Mouse (Mus musculus): Measurements from ENCODE around the gene Scap. TPM values are rescaled to one million over a fixed set of nuclear protein-coding genes. Genes with fewer than 3 reads are reported as not detected.

The Scap gene
- total and polyA plus RNA-seq, 2 experiments from 2014 or later = 14.6 to 34.0 TPM

DNA sequence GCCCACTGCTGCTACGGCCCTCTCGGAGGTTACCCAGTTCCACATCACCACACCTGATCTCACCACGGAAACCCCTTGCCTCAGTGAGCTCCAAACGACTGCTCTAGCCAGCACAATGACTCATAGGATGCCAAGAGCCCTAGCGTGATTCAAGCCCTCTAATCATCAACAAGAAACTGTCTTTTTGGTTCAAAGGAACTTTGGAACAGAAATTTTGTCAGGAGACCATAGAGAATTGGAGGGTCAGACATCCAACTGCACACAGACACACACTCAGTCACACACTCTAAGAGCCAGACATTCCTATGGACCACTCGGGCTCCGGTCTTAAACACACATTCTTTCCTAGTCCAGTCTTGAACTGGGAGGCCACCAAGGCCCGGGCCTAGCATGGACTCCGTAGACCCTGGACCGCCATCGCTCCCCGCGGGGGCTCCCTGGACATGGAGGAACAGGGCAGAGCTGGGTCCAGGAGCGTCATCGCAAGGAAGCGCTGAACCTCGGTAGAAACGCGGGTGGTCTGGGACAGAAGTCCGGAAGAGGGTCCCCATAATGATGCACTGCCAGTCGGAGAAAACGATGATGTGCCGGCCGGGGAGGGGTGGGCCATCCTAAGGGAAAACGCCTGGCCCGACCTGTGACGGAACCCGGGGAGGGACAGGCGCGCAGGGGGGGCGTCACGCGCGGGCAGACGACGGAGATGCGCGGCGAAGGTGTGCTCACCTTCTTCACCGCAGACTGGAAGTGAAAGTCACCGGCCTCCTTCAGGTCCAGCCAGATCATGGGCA is 74.4 kb downstream of the Scap start:
- WGBS = 2% methylated on average over 41 of the region's 41 CpGs
- Histone ChIP-seq H3K36me3 (replicated peaks; ENCODE audit: control insufficient read depth, insufficient read depth, low read length) (no peaks in the 10 kb centered on the region), H3K4me2 (ENCODE audit: low read depth, low read length) (peak overlapping the region; percentile 79), H3K27me3 (ENCODE audit: control insufficient read depth, insufficient read depth, low read length) (no peaks in the 10 kb centered on the region), H3K9ac (replicated peaks; ENCODE audit: low read depth, low read length) (peak overlapping the region; percentile 77), H3K27ac (ENCODE audit: low read depth) (peak overlapping the region; percentile 87), H3K9me3 (replicated peaks; ENCODE audit: control insufficient read depth, low read length) (no peaks in the 10 kb centered on the region), H3K4me1 (ENCODE audit: control insufficient read depth, insufficient read depth) (peaks cover 11% of the 10 kb centered on the region), H3K4me3 (ENCODE audit: low read depth, low read length) (peak overlapping the region; percentile 87)
- DNase-seq (ENCODE audit: low spot score) (peak; percentile 39), ATAC-seq (ENCODE audit: insufficient read depth, low read depth) (peak; percentile 34)
- no peak for TF ChIP-seq EP300 (IDR thresholded peaks at IDR 0.05; ENCODE audit: low read depth)
- TF ChIP-seq CTCF (IDR thresholded peaks at IDR 0.05; ENCODE audit: low read depth) = no peak

DNA sequence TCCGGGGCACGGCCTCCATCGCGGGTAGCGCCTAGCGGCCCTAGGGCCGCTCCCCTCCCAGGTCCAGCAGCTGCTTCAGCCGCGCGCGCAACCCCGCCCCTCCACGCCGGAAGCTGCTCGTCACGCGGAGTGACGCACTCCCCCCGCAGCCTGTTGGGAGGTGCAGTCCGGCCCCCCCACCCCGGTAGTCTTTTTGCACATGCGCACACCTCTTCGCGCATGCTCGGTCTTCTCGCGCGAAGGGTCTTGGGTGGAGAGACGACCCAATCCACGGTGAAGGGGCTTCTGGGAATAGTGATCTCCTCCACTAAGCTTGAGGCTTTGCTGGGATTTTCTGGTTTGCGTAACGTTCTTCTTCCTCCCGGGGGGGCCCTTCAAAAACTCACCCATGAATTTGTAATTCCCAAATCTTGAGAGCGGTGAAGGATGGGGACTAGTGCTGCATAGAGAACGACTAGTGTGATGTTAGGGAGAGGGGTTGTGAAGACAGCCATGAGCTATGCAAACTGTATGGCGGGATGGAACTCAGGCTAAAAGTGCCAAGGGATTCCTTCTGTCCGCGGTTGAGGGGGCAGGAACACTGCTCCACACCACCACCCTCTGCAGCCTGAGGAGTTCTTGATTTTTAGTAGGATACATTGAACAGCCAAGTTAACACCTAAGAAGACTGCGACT is 75.1 kb downstream of the Scap start, which contains the start of gene Ptpn23:
Gene Ptpn23, minus strand, starts transcription at position 115 of the 675 bp plus-strand sequence.
- no peaks in the 10 kb centered on the region for H3K9me3 ChIP-seq (replicated peaks; ENCODE audit: control insufficient read depth, low read length)
- H3K9ac ChIP-seq (replicated peaks; ENCODE audit: low read depth, low read length) = peak within 1 kb of the TSS; percentile 77
- no peak for TF ChIP-seq CTCF (IDR thresholded peaks at IDR 0.05; ENCODE audit: low read depth)
- TF ChIP-seq EP300 (IDR thresholded peaks at IDR 0.05; ENCODE audit: low read depth) = peak; percentile 83
- WGBS = 1% methylated on average over 39 of the region's 39 CpGs
- DNase-seq (ENCODE audit: low spot score) (peak; percentile 95), ATAC-seq (ENCODE audit: insufficient read depth, low read depth) (peak; percentile 94)
- no peaks in the 10 kb centered on the region for H3K27me3 ChIP-seq (ENCODE audit: control insufficient read depth, insufficient read depth, low read length)
- H3K27ac ChIP-seq (ENCODE audit: low read depth) = peak within 1 kb of the TSS; percentile 87
- H3K4me3 ChIP-seq (ENCODE audit: low read depth, low read length) = peak within 1 kb of the TSS; percentile 87
- H3K36me3 ChIP-seq (replicated peaks; ENCODE audit: control insufficient read depth, insufficient read depth, low read length) = no peaks in the 10 kb centered on the region
- peak within 1 kb of the TSS; percentile 79 for H3K4me2 ChIP-seq (ENCODE audit: low read depth, low read length)
- H3K4me1 ChIP-seq (ENCODE audit: control insufficient read depth, insufficient read depth) = peaks cover 11% of the 10 kb centered on the region

DNA sequence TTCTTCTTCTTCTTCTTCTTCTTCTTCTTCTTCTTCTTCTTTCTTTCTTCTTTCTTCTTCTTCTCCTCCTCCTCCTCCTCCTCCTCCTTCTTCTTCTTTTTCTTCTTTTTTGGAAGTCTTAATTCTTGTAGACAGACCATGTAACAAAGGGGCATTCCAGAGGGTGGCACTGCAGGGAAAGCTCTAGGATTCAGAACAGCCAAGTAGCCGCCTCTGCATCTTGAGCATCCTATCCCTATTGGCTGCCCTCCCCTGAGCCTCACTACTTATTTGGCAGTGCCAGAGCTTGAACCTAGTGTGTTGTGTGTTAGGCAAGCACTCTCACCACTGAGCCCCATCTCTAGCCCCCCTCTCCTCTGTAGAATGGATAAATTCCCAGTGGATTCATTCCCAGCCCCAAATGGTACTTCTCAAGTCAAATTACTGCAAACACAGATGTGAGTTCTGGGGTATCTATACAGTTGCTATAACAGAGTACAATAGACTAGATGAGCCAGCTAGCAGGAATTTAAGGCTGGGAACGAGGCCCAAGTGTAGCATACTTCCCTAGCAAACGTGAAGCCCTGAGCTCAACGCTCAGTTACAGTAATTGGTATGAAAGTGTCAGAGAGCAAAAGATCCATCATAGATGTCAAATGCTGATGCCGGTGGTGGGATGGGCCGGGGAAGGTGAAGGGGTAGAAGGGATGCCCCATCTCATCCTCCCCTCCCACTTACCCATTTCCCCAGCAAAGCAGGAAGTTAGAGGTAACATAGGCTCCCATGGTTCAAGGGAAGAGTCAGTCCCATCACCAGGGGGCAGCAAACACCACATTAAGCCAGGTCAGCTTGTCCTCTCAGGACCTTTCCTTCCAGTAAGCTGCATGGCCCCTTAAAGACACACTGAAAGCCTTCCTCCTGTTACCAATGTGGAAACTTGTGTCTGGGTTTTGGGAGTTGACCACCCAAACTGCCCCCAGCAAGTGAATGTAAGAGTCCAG is 78.1 kb downstream of the Scap start:
- Histone ChIP-seq H3K36me3 (replicated peaks; ENCODE audit: control insufficient read depth, insufficient read depth, low read length) (no peaks in the 10 kb centered on the region), H3K4me3 (ENCODE audit: low read depth, low read length) (no peak overlapping the region), H3K4me1 (ENCODE audit: control insufficient read depth, insufficient read depth) (peaks cover 11% of the 10 kb centered on the region), H3K4me2 (ENCODE audit: low read depth, low read length) (no peak overlapping the region), H3K9me3 (replicated peaks; ENCODE audit: control insufficient read depth, low read length) (no peaks in the 10 kb centered on the region), H3K9ac (replicated peaks; ENCODE audit: low read depth, low read length) (no peak overlapping the region), H3K27me3 (ENCODE audit: control insufficient read depth, insufficient read depth, low read length) (no peaks in the 10 kb centered on the region), H3K27ac (ENCODE audit: low read depth) (no peak overlapping the region)
- ATAC-seq (ENCODE audit: insufficient read depth, low read depth) (peak; percentile 39), DNase-seq (ENCODE audit: low spot score) (peak; percentile 76)
- 30% methylated on average over 6 of the region's 6 CpGs for WGBS
- TF ChIP-seq EP300 (IDR thresholded peaks at IDR 0.05; ENCODE audit: low read depth) (no peak), CTCF (IDR thresholded peaks at IDR 0.05; ENCODE audit: low read depth) (peak; percentile 88)

GRCm38 (mm10) chr9:110412926-110413325 is 79.8 kb downstream of the Scap start:
- H3K27ac ChIP-seq (ENCODE audit: low read depth) = no peak overlapping the region
- H3K9me3 ChIP-seq (replicated peaks; ENCODE audit: control insufficient read depth, low read length) = no peaks in the 10 kb centered on the region
- H3K4me3 ChIP-seq (ENCODE audit: low read depth, low read length) = no peak overlapping the region
- no peaks in the 10 kb centered on the region for H3K27me3 ChIP-seq (ENCODE audit: control insufficient read depth, insufficient read depth, low read length)
- H3K36me3 ChIP-seq (replicated peaks; ENCODE audit: control insufficient read depth, insufficient read depth, low read length) = no peaks in the 10 kb centered on the region
- 0 out of 2 replicates have a peak, but pooled peaks cover 4% of the 10 kb centered on the region for H3K4me1 ChIP-seq (ENCODE audit: control insufficient read depth, insufficient read depth)
- no peak for TF ChIP-seq CTCF (IDR thresholded peaks at IDR 0.05; ENCODE audit: low read depth)
- no peak overlapping the region for H3K9ac ChIP-seq (replicated peaks; ENCODE audit: low read depth, low read length)
- 57% methylated on average over 7 of the region's 7 CpGs for WGBS
- DNase-seq (ENCODE audit: low spot score) (no peak), ATAC-seq (ENCODE audit: insufficient read depth, low read depth) (no peak)
- H3K4me2 ChIP-seq (ENCODE audit: low read depth, low read length) = no peak overlapping the region

DNA sequence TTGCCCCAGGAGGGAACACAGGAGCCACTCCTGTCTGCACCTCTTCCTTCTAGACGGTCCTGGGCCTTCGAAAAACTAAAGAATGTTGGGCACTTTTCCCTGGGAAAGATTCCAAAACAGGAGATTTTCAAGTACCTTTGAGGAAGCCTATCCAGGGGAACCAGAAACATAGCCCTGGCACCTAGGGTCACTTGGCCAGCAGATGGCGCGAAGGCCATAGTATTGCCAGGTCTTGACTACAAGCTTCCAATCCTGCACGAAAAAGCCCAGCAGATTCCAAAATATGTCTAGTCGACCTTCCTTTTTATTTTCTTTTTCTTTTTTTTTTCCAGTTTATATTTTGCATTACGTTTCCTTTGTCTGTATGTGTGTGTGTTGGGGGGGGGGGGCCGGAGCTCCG is 80.7 kb downstream of the Scap start:
- no peaks in the 10 kb centered on the region for H3K36me3 ChIP-seq (replicated peaks; ENCODE audit: control insufficient read depth, insufficient read depth, low read length)
- no peak overlapping the region for H3K9ac ChIP-seq (replicated peaks; ENCODE audit: low read depth, low read length)
- H3K4me2 ChIP-seq (ENCODE audit: low read depth, low read length) = no peak overlapping the region
- H3K27ac ChIP-seq (ENCODE audit: low read depth) = no peak overlapping the region
- WGBS = 44% methylated on average over 9 of the region's 9 CpGs
- H3K4me1 ChIP-seq (ENCODE audit: control insufficient read depth, insufficient read depth) = 0 out of 2 replicates have a peak, but pooled peaks cover 2% of the 10 kb centered on the region
- no peak for TF ChIP-seq EP300 (IDR thresholded peaks at IDR 0.05; ENCODE audit: low read depth)
- TF ChIP-seq CTCF (IDR thresholded peaks at IDR 0.05; ENCODE audit: low read depth) = peak; percentile 56
- 0 out of 2 replicates have a peak, but pooled peaks have one; percentile 43 for ATAC-seq (ENCODE audit: insufficient read depth, low read depth)
- H3K4me3 ChIP-seq (ENCODE audit: low read depth, low read length) = no peak overlapping the region
- no peaks in the 10 kb centered on the region for H3K9me3 ChIP-seq (replicated peaks; ENCODE audit: control insufficient read depth, low read length)
- DNase-seq (ENCODE audit: low spot score) = peak; percentile 44
- no peaks in the 10 kb centered on the region for H3K27me3 ChIP-seq (ENCODE audit: control insufficient read depth, insufficient read depth, low read length)

Data from heart, postnatal 0 days (tissue).